Mouse (Mus musculus): ENCODE data around the gene Ywhag. TPM values are rescaled to one million over a fixed set of nuclear protein-coding genes. Genes with fewer than 3 reads are reported as not detected.

Gene Ywhag
- polyA plus RNA-seq, 1 experiment from 2014 or later = 60.1 TPM

DNA sequence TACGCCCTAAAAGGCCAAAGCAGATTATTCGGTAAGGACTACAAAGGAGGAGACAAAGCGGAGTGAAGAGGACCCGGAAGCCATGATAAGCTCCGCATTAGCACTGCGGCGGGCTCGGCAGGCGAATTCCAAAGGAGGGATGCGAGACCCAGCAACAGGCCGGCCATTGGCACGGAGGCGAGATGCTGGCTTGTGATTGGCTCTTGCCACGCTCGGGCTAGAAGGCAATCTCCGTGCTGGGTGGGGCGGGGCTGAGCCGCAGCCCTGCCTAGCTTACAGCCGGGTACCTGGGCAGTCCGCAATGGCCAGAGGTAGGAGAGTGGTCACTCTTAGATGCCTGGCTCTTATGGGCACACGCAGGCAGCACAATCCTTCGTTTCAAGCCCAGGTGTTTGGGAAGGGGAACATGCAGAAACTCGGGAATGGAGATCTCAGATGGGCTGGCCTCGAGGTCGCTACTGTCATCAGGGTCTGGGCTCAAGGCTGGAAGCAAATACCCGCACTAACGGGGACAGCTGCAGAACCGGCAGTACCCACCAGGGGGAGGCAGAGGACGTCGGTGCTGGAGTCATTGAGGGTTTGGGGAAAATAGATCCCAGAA lies 30.8 kb downstream of the Ywhag start:
- Histone ChIP-seq H3K9ac (ENCODE audit: low read depth, low read length) (peak overlapping the region; percentile 7; the same call in 1 of the 2 replicates), H3K27ac (ENCODE audit: low read length) (no peak overlapping the region), H3K36me3 (ENCODE audit: control insufficient read depth, insufficient read depth) (no peaks in the 10 kb centered on the region; the same call in 1 of the 2 replicates), H3K27me3 (ENCODE audit: control insufficient read depth, insufficient read depth, low read depth, low read length) (no peaks in the 10 kb centered on the region), H3K4me3 (ENCODE audit: low read depth, low read length) (peak overlapping the region; percentile 45), H3K4me2 (ENCODE audit: low read depth, low read length) (peak overlapping the region; percentile 64), H3K9me3 (replicated peaks; ENCODE audit: control insufficient read depth, low read length) (no peaks in the 10 kb centered on the region), H3K4me1 (ENCODE audit: control insufficient read depth, low read depth, low read length) (peaks cover 33% of the 10 kb centered on the region)
- ATAC-seq (ENCODE audit: low read depth) = peak; percentile 78
- WGBS (ENCODE audit: insufficient replicate concordance) = 8% methylated on average over 30 of the region's 30 CpGs

DNA sequence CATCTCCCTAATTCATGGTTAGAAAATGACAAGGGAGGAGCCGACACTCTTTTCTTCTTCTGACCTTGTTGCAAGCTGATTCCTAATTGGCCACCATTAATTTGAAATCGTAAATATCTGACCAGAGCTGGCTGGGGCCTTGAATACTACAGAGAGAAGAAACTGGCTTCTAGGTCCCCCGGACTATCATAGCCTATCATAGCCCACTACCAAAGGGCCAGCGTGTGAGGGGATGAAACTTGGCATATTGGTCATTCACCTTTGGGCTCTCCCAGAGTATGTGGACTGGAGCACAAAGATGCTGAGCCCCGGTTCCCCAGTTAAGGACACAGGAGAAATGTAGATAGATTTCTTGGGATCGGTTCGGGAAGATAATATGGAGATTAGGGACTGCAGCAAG lies 31.4 kb downstream of the Ywhag start:
- WGBS (ENCODE audit: insufficient replicate concordance) = 36% methylated on average over 7 of the region's 7 CpGs
- peak overlapping the region; percentile 64 for H3K4me2 ChIP-seq (ENCODE audit: low read depth, low read length)
- H3K36me3 ChIP-seq (ENCODE audit: control insufficient read depth, insufficient read depth) = no peaks in the 10 kb centered on the region; the same call in 1 of the 2 replicates
- no peak overlapping the region for H3K27ac ChIP-seq (ENCODE audit: low read length)
- no peaks in the 10 kb centered on the region for H3K9me3 ChIP-seq (replicated peaks; ENCODE audit: control insufficient read depth, low read length)
- H3K4me1 ChIP-seq (ENCODE audit: control insufficient read depth, low read depth, low read length) = peaks cover 32% of the 10 kb centered on the region
- ATAC-seq (ENCODE audit: low read depth) = no peak
- H3K9ac ChIP-seq (ENCODE audit: low read depth, low read length) = no peak overlapping the region
- no peak overlapping the region; the same call in 1 of the 2 replicates for H3K4me3 ChIP-seq (ENCODE audit: low read depth, low read length)
- no peaks in the 10 kb centered on the region for H3K27me3 ChIP-seq (ENCODE audit: control insufficient read depth, insufficient read depth, low read depth, low read length)

DNA sequence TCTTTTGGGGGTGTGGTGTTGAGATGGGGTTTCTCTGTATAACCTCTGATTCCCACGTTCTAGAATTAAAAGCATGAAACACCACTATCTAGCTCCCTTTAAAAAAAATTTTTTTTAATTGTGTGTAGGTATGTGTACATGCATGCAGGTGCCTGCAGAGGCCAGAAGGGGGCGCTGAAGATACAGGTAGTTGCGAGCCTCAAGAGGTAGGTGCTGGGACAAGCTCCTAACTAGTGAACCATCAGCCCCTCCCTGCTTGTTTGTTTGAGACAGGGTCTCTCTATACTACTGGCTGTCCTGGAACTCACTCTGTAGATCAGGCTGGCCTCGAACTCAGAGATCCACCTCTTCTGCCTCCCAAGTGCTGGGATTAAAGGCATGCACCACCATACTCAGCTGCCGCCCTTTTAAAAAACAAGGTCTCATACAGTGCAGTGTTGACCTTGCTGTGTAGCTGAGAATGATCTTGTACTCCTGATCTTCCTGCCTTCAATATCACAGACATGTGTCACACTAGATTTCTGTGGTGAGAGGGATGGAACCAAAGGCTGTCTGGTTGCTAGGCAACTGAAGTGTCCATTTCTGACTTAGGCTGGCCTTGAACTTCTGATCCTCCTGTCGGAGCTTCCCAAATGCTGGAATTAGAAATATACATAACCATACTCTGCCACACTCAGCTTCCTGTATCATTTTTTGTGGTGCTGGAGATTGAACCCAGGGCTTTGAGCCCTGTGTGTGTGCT lies 32.9 kb downstream of the Ywhag start:
- no peak for ATAC-seq (ENCODE audit: low read depth)
- Histone ChIP-seq H3K9me3 (replicated peaks; ENCODE audit: control insufficient read depth, low read length) (no peaks in the 10 kb centered on the region), H3K9ac (ENCODE audit: low read depth, low read length) (no peak overlapping the region), H3K27me3 (ENCODE audit: control insufficient read depth, insufficient read depth, low read depth, low read length) (no peaks in the 10 kb centered on the region), H3K4me1 (ENCODE audit: control insufficient read depth, low read depth, low read length) (peaks cover 19% of the 10 kb centered on the region), H3K4me2 (ENCODE audit: low read depth, low read length) (no peak overlapping the region), H3K4me3 (ENCODE audit: low read depth, low read length) (no peak overlapping the region), H3K36me3 (ENCODE audit: control insufficient read depth, insufficient read depth) (no peaks in the 10 kb centered on the region), H3K27ac (ENCODE audit: low read length) (no peak overlapping the region)
- WGBS (ENCODE audit: insufficient replicate concordance) = 50% methylated on average over 6 of the region's 6 CpGs

DNA sequence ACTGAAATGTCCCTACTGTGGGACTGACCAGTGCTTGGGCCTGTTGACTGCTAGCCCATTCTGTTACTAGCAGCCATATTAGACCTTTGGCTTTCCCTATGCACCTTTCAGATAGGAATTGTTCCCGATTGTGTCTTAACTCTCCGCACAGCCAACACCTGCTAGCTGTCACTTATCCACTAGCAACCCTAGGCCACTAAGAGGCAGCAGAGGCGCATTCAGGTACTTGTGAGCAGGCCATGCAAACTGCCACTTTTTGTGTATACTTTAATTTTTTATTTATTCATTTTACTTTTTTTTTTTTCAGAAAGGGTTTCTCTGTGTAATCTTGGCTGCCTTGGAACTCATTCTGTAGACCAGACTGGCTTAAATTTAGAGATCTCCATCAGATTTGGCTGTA lies 33.7 kb downstream of the Ywhag start:
- no peaks in the 10 kb centered on the region for H3K9me3 ChIP-seq (replicated peaks; ENCODE audit: control insufficient read depth, low read length)
- no peak for ATAC-seq (ENCODE audit: low read depth)
- H3K9ac ChIP-seq (ENCODE audit: low read depth, low read length) = no peak overlapping the region
- no peak overlapping the region for H3K27ac ChIP-seq (ENCODE audit: low read length)
- 69% methylated on average over 3 of the region's 3 CpGs for WGBS (ENCODE audit: insufficient replicate concordance)
- H3K4me3 ChIP-seq (ENCODE audit: low read depth, low read length) = no peak overlapping the region
- peaks cover 13% of the 10 kb centered on the region for H3K4me1 ChIP-seq (ENCODE audit: control insufficient read depth, low read depth, low read length)
- H3K4me2 ChIP-seq (ENCODE audit: low read depth, low read length) = no peak overlapping the region
- no peaks in the 10 kb centered on the region for H3K27me3 ChIP-seq (ENCODE audit: control insufficient read depth, insufficient read depth, low read depth, low read length)
- no peaks in the 10 kb centered on the region for H3K36me3 ChIP-seq (ENCODE audit: control insufficient read depth, insufficient read depth)

DNA sequence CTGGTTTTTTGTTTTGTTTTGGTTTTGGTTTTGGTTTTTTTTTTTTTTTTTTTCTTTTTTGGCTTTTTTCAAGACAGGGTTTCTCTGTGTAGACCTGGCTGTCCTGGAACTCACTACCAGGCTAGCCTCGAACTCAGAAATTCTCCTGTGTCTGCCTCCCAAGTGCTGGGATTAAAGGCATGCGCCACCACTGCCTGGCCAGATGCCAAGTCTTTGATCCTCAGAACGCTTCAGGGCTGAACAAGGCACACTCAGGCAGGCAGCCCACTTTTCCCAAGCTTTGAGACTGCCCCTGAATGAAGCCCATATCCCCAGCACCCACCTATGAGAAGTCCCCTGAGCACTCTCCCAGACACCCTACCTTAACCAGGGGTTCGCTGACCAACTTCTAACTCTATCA lies 34.6 kb downstream of the Ywhag start:
- Histone ChIP-seq H3K27me3 (ENCODE audit: control insufficient read depth, insufficient read depth, low read depth, low read length) (no peaks in the 10 kb centered on the region), H3K27ac (ENCODE audit: low read length) (no peak overlapping the region), H3K4me3 (ENCODE audit: low read depth, low read length) (no peak overlapping the region), H3K9me3 (replicated peaks; ENCODE audit: control insufficient read depth, low read length) (no peaks in the 10 kb centered on the region), H3K36me3 (ENCODE audit: control insufficient read depth, insufficient read depth) (no peaks in the 10 kb centered on the region), H3K4me2 (ENCODE audit: low read depth, low read length) (no peak overlapping the region), H3K4me1 (ENCODE audit: control insufficient read depth, low read depth, low read length) (peaks cover 12% of the 10 kb centered on the region), H3K9ac (ENCODE audit: low read depth, low read length) (no peak overlapping the region)
- ATAC-seq (ENCODE audit: low read depth) = no peak
- 47% methylated on average over 4 of the region's 4 CpGs for WGBS (ENCODE audit: insufficient replicate concordance)

DNA sequence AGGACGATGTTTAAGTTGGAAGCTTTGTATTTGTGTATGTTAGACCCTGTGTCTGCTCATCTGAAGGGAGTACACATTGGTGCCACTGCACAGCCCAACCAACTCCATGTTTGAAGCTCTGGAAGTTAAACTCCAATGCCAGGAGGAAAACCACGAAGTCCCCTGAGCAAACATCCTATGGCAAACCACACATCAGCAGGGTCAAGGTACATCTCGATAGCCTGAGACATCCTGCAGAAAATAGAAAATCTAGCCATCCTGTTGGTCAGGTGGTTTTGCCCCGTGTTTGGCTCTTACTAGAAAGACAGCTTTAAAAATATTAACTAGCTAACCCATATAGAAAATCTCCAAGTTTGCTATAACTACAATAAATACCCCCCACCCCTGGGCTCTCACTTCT lies 35.4 kb downstream of the Ywhag start:
- no peak overlapping the region for H3K9ac ChIP-seq (ENCODE audit: low read depth, low read length)
- peaks cover 9% of the 10 kb centered on the region for H3K4me1 ChIP-seq (ENCODE audit: control insufficient read depth, low read depth, low read length)
- H3K9me3 ChIP-seq (replicated peaks; ENCODE audit: control insufficient read depth, low read length) = no peaks in the 10 kb centered on the region
- ATAC-seq (ENCODE audit: low read depth) = no peak
- 30% methylated on average over 4 of the region's 4 CpGs for WGBS (ENCODE audit: insufficient replicate concordance)
- no peak overlapping the region for H3K4me2 ChIP-seq (ENCODE audit: low read depth, low read length)
- no peaks in the 10 kb centered on the region for H3K27me3 ChIP-seq (ENCODE audit: control insufficient read depth, insufficient read depth, low read depth, low read length)
- no peak overlapping the region for H3K4me3 ChIP-seq (ENCODE audit: low read depth, low read length)
- H3K36me3 ChIP-seq (ENCODE audit: control insufficient read depth, insufficient read depth) = no peaks in the 10 kb centered on the region
- no peak overlapping the region for H3K27ac ChIP-seq (ENCODE audit: low read length)

DNA sequence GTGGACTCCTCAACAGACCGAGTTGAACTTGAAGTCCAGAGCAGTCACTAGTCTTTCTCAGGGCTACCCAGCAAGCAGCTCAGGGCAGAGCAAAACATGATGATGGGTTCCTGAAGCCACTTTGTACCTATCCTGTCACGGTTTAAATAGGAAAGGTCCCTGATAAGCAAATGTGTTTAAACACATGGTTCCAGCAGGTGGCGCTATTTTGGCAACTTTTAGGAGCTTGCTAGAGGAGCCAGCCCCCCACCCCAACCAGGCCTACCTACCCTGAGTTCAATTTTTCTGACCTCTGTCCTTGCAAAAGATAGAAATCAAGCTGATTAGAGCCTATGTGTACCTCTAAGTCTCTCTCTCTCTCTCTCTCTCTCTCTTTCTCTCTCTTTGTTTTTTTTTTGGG lies 36.4 kb downstream of the Ywhag start:
- H3K4me3 ChIP-seq (ENCODE audit: low read depth, low read length) = no peak overlapping the region
- no peak for ATAC-seq (ENCODE audit: low read depth)
- no peaks in the 10 kb centered on the region for H3K9me3 ChIP-seq (replicated peaks; ENCODE audit: control insufficient read depth, low read length)
- no peak overlapping the region for H3K4me2 ChIP-seq (ENCODE audit: low read depth, low read length)
- no peak overlapping the region for H3K27ac ChIP-seq (ENCODE audit: low read length)
- H3K36me3 ChIP-seq (ENCODE audit: control insufficient read depth, insufficient read depth) = no peaks in the 10 kb centered on the region
- peaks cover 3% of the 10 kb centered on the region; the same call in 1 of the 2 replicates for H3K4me1 ChIP-seq (ENCODE audit: control insufficient read depth, low read depth, low read length)
- H3K9ac ChIP-seq (ENCODE audit: low read depth, low read length) = no peak overlapping the region
- H3K27me3 ChIP-seq (ENCODE audit: control insufficient read depth, insufficient read depth, low read depth, low read length) = no peaks in the 10 kb centered on the region
- 13% methylated on average over 3 of the region's 3 CpGs for WGBS (ENCODE audit: insufficient replicate concordance)

DNA sequence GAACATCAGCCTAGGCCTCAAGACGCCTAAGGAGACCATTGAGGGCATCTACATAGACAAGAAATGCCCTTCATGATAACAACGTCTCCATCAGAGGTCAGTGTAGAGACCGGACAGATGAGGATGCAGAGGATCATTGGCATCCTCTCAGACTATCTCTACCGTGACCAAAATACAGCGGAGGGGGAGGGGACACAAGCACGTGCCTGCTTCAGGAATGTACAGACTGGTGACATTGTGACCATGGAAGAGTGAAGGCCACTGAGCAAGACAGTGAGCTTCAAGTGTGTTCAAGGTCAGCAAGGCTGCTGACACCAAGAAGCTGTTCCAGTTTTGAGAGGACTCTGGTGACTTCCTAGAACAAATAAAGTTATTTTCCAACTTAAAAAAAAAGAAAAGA lies 39.5 kb downstream of the Ywhag start:
- Histone ChIP-seq H3K9ac (ENCODE audit: low read depth, low read length) (no peak overlapping the region), H3K9me3 (replicated peaks; ENCODE audit: control insufficient read depth, low read length) (no peaks in the 10 kb centered on the region), H3K27me3 (ENCODE audit: control insufficient read depth, insufficient read depth, low read depth, low read length) (peaks cover 4% of the 10 kb centered on the region), H3K27ac (ENCODE audit: low read length) (no peak overlapping the region), H3K4me2 (ENCODE audit: low read depth, low read length) (no peak overlapping the region), H3K4me1 (ENCODE audit: control insufficient read depth, low read depth, low read length) (peaks cover 3% of the 10 kb centered on the region; the same call in 1 of the 2 replicates), H3K4me3 (ENCODE audit: low read depth, low read length) (no peak overlapping the region), H3K36me3 (ENCODE audit: control insufficient read depth, insufficient read depth) (no peaks in the 10 kb centered on the region)
- WGBS (ENCODE audit: insufficient replicate concordance) = 65% methylated on average over 6 of the region's 6 CpGs
- no peak for ATAC-seq (ENCODE audit: low read depth)

DNA sequence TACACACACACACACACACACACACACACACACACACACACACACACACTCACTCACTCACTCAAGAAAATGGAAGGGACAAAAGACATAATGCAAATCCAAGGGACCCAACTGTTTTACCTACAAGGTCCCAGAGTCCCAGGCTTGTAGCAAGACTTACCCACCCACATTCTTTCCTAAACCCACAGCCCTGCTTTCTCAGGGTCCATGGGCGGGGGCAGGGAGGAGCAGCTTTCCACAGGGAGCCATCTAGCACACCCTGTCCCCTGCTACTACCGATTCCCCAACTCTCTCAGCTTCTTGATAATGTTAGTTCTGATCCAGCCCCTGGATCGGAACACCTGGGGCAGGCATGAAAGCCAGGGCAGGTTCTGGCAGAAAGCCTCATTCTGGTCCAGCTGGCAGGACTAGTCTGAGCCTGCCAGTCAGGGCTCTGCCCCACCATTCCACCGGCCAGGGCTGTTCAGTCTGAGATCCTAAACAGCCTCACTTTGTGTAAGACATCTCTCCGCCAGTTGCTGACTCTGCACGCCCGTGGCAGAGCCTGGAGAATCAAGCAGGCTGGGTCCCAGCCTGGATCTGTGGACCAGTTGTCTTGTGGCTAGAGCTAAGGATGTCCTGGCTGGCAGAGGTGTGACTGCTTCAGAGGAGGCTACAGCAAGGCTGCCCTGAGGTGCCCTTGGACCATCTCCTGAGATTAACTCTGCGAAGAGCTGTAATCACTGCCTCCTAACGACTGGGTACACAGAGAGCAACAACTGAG lies 41.6 kb downstream of the Ywhag start:
- Histone ChIP-seq H3K4me1 (ENCODE audit: control insufficient read depth, low read depth, low read length) (no peaks in the 10 kb centered on the region), H3K4me2 (ENCODE audit: low read depth, low read length) (no peak overlapping the region), H3K36me3 (ENCODE audit: control insufficient read depth, insufficient read depth) (no peaks in the 10 kb centered on the region), H3K4me3 (ENCODE audit: low read depth, low read length) (no peak overlapping the region), H3K27ac (ENCODE audit: low read length) (no peak overlapping the region), H3K27me3 (ENCODE audit: control insufficient read depth, insufficient read depth, low read depth, low read length) (peaks cover 22% of the 10 kb centered on the region), H3K9ac (ENCODE audit: low read depth, low read length) (no peak overlapping the region), H3K9me3 (replicated peaks; ENCODE audit: control insufficient read depth, low read length) (no peaks in the 10 kb centered on the region)
- WGBS (ENCODE audit: insufficient replicate concordance) = 38% methylated on average over 9 of the region's 9 CpGs
- ATAC-seq (ENCODE audit: low read depth) = no peak
